Mouse (Mus musculus) liver, embryonic 13.5 days (tissue): ENCODE measurements around the gene Prkn. TPM values are rescaled to one million over a fixed set of nuclear protein-coding genes. Genes with fewer than 3 reads are reported as not detected.
A peak's percentile ranks its signal among the peaks of the same experiment; 100 is the strongest.

Experiments used
- ATAC-seq: fragments of 200-750 bp; cut with Nextera tagmentation; 2 replicates; pipeline ENCODE4 v1.8.0; 2017; ENCODE audit warnings: low read depth, mild to moderate bottlenecking, moderate number of reproducible peaks, moderate library complexity
- DNase-seq: peaks from one replicate; pipeline ENCODE4 v3.0.0; 2022
- H3K27ac ChIP-seq: fragments of 300-500 bp; sonication (generic); 2 replicates; pipeline ENCODE4 v1.5.1; 2015; ENCODE audit warnings: moderate library complexity, mild to moderate bottlenecking, inconsistent platforms
- H3K27me3 ChIP-seq: fragments of 300-500 bp; sonication (generic); 2 replicates; pipeline ENCODE4 v1.6.1; 2015; ENCODE audit warnings: mild to moderate bottlenecking, inconsistent platforms
- H3K36me3 ChIP-seq: fragments of 300-500 bp; sonication (generic); 2 replicates; pipeline ENCODE4 v1.6.1; 2015; ENCODE audit warnings: mild to moderate bottlenecking, inconsistent platforms
- H3K4me1 ChIP-seq: fragments of 300-500 bp; sonication (generic); replicated peaks from 2 replicates; pipeline ENCODE4 v1.6.1; 2015; ENCODE audit warnings: inconsistent platforms
- H3K4me2 ChIP-seq: fragments of 300-500 bp; sonication (generic); 2 replicates; pipeline ENCODE4 v1.6.1; 2015; ENCODE audit warnings: inconsistent platforms, mild to moderate bottlenecking, moderate library complexity
- H3K4me3 ChIP-seq: fragments of 300-500 bp; sonication (generic); replicated peaks from 2 replicates; pipeline ENCODE4 v1.5.1; 2015; ENCODE audit warnings: mild to moderate bottlenecking, inconsistent platforms
- H3K9ac ChIP-seq: fragments of 300-500 bp; sonication (generic); 2 replicates; pipeline ENCODE4 v1.6.1; 2015; ENCODE audit warnings: mild to moderate bottlenecking, inconsistent platforms
- H3K9me3 ChIP-seq: fragments of 300-500 bp; sonication (generic); replicated peaks from 2 replicates; pipeline ENCODE4 v1.6.1; 2016; ENCODE audit warnings: inconsistent platforms
- WGBS: fragments of 180-500 bp; shearing (Covaris S2); methylation state at CpG from one replicate; pipeline ENCODE4 v1.1.7; 2015; ENCODE audit not compliant: insufficient replicate concordance; 5-methylcytosine and 5-hydroxymethylcytosine counted together
- polyA plus RNA-seq: library from polyadenylated mRNA; unstranded; fragments of >200 nt; fragmentation: Nextera tagmentation; extraction: Ambion mirVana; gene quantifications from 2 replicates; pipeline ENCODE4 v1.2.1, GENCODE M21; 2015

Gene Prkn
- polyA plus RNA-seq, result 0.43 and 0.46 TPM in 2 replicates

DNA sequence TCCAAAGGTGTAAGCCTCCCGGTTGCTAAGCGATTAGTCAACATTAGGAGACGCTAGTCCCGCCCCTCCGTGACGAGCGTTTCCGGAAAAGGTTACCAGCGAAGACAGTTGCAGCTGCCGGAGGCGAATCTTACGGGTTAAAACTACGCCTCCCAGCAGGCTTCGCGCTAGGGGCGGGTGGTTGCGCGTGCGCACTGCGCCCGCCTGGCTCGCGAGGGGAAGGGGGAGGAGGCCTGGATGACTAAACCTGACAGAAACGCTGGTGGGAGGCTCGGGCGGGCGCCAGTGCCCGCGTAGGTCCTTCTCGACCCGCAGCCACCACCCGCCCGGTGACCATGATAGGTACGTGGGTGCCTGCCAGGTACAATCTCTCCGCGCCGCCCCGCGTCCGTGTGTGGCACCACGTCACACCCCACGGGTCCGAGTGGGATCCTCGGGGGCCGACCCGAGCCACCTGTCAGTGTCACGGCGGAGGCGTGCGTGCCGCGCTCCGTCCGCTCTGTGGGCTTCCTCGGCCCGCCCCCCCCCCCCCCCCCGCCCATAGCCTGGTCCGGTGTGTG, at the start of gene Prkn, which contains the start of gene Pacrg:
TSS of gene Prkn (plus strand) at position 237 of the 560 bp plus-strand sequence.
TSS of gene Pacrg (minus strand) at position 164 of the 560 bp plus-strand sequence.
- no peak within 1 kb of the TSS for H3K27ac ChIP-seq

DNA sequence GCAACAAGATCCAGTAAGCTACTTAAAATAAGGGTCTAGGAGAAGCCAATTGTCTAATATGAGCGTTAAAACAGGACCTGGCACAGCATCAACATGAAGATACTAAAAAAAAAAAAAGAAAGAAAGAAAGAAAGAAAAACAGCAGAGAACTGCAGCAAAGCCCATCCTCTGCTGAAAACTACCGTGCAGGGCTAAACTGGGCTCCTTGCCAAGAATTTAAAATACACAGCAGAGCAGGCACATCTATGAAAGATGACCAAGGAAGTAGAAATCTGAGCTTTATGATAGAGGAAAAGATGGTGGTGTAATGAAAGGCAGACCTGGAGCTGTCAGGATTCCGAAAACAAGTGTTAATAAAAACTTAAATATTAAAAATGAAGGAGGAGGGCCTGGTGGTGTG, 48.5 kb upstream of the Prkn start:
- Histone ChIP-seq H3K9me3 (no peaks in the 10 kb centered on the region), H3K27me3 (no peaks in the 10 kb centered on the region), H3K9ac (no peak overlapping the region), H3K27ac (no peak overlapping the region), H3K36me3 (no peaks in the 10 kb centered on the region), H3K4me1 (no peaks in the 10 kb centered on the region), H3K4me3 (no peak overlapping the region), H3K4me2 (no peak overlapping the region)
- no peak for ATAC-seq
- 44% methylated on average over 3 of the region's 3 CpGs for WGBS
- no peak for DNase-seq

More for the DNA sequence above, at the start of gene Prkn, which contains the start of gene Pacrg:
- no peaks in the 10 kb centered on the region for H3K9me3 ChIP-seq
- ATAC-seq (peak; percentile 95), DNase-seq (peak; percentile 91)
- peak within 1 kb of the TSS; percentile 74 for H3K9ac ChIP-seq
- H3K27me3 ChIP-seq, result no peaks in the 10 kb centered on the region
- H3K4me3 ChIP-seq, result peak within 1 kb of the TSS; percentile 75
- H3K4me2 ChIP-seq, result peak within 1 kb of the TSS; percentile 86
- no peaks in the 10 kb centered on the region for H3K36me3 ChIP-seq
- peaks cover 13% of the 10 kb centered on the region for H3K4me1 ChIP-seq
- whole genome bisulfite sequencing, result under 1% methylated on average over 52 of the region's 58 CpGs

DNA sequence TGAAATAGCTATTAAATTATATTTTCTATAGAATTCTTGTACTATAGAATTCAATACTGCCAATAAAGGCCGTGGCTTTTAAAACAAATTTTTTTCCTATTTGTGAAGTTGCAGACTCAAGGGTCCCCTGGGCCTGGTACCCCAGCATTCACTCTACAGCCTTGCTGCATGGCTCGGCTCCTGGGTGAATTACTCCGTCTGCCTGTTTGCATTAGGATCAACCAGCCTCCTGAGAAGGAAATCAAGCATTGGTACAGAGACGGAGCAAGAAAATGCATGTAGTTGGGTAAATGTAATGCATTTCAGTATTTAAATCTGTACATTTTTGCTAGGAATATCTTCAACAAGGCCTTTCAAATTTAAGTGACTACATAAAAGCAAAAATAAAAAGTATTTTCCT, 33.5 kb upstream of the Prkn start:
- no peak for DNase-seq
- ATAC-seq, result no peak
- 73% methylated on average over 4 of the region's 4 CpGs for WGBS

GRCm38 (mm10) chr17:10807261-10807998, 32.8 kb upstream of the Prkn start:
- no peaks in the 10 kb centered on the region for H3K4me1 ChIP-seq
- H3K9me3 ChIP-seq, result no peaks in the 10 kb centered on the region
- DNase-seq, result no peak

More for the DNA sequence above, 33.5 kb upstream of the Prkn start:
- H3K9ac ChIP-seq, result no peak overlapping the region
- H3K9me3 ChIP-seq, result no peaks in the 10 kb centered on the region
- no peaks in the 10 kb centered on the region for H3K36me3 ChIP-seq
- H3K27ac ChIP-seq, result no peak overlapping the region
- no peak overlapping the region for H3K4me3 ChIP-seq
- no peaks in the 10 kb centered on the region for H3K4me1 ChIP-seq
- no peak overlapping the region for H3K4me2 ChIP-seq
- no peaks in the 10 kb centered on the region for H3K27me3 ChIP-seq

DNA sequence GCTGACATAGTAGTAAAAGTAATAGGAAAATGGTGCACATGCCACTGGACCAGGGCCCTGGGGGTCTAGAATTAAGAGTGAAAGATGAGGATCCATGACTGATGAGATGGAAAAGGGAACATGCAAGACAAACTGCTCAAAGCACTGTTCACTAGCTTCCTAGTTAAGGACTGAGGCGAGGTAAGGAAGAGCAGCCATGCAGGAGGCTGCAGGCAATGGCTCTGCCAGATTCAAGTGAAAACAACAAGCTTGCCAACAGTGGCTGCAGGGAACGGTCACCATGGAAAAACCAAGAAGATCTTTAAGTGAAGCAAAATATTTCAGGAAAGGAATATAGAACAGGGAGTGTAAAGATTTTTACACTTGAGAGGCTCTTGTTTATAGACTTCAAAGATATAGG, 31.6 kb upstream of the Prkn start:
- no peaks in the 10 kb centered on the region for H3K4me1 ChIP-seq
- ATAC-seq, result no peak
- WGBS, result 51% methylated on average over 2 of the region's 2 CpGs

More at GRCm38 (mm10) chr17:10807261-10807998, 32.8 kb upstream of the Prkn start:
- no peak overlapping the region for H3K4me3 ChIP-seq
- 69% methylated on average over 13 of the region's 13 CpGs for WGBS
- no peak for ATAC-seq
- H3K36me3 ChIP-seq, result no peaks in the 10 kb centered on the region
- no peak overlapping the region for H3K27ac ChIP-seq
- no peaks in the 10 kb centered on the region for H3K27me3 ChIP-seq
- H3K4me2 ChIP-seq, result no peak overlapping the region
- no peak overlapping the region for H3K9ac ChIP-seq

DNA sequence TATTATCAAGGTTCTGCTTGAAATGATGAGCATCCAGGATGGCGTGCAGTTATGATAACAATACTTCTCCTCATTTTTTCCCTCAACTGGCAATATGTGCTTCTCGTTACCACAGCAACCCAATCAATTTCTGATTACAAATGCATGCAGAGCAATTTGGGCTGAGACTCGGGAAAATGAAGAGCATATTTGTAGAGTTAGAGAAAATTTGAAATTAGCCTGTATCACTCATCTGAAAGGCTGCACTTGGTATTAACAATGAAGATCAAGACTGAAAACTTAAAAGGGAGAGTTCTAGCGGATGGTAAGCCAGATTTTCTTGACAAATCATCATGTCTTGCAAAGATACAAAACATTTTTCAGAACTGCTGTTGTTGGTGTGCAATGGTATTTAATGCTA, 21.2 kb upstream of the Prkn start:
- no peaks in the 10 kb centered on the region for H3K36me3 ChIP-seq
- no peaks in the 10 kb centered on the region for H3K9me3 ChIP-seq
- no peaks in the 10 kb centered on the region for H3K4me1 ChIP-seq
- H3K4me2 ChIP-seq, result no peak overlapping the region
- WGBS, result 56% methylated on average over 4 of the region's 4 CpGs
- H3K27ac ChIP-seq, result no peak overlapping the region
- H3K4me3 ChIP-seq, result no peak overlapping the region
- no peaks in the 10 kb centered on the region for H3K27me3 ChIP-seq
- ATAC-seq, result no peak
- DNase-seq, result no peak
- H3K9ac ChIP-seq, result no peak overlapping the region

More for the DNA sequence above, 31.6 kb upstream of the Prkn start:
- no peak overlapping the region for H3K4me3 ChIP-seq
- H3K9ac ChIP-seq, result no peak overlapping the region
- no peak overlapping the region for H3K4me2 ChIP-seq
- no peaks in the 10 kb centered on the region for H3K9me3 ChIP-seq
- H3K27ac ChIP-seq, result no peak overlapping the region
- no peaks in the 10 kb centered on the region for H3K36me3 ChIP-seq
- no peaks in the 10 kb centered on the region for H3K27me3 ChIP-seq
- no peak for DNase-seq

- Histone ChIP-seq H3K9ac (peak overlapping the region; percentile 74), H3K27ac (no peak overlapping the region), H3K36me3 (no peaks in the 10 kb centered on the region), H3K4me3 (peak overlapping the region; percentile 75), H3K4me2 (peak overlapping the region; percentile 86), H3K27me3 (no peaks in the 10 kb centered on the region), H3K9me3 (no peaks in the 10 kb centered on the region), H3K4me1 (peaks cover 13% of the 10 kb centered on the region)
- DNase-seq (peak; percentile 27), ATAC-seq (peak; percentile 52)
- WGBS, result 2% methylated on average over 20 of the region's 20 CpGs
Measured at GRCm38 (mm10) chr17:10840731-10841201, 582 bp downstream of the Prkn start.

- ATAC-seq (no peak), DNase-seq (no peak)
- 83% methylated on average over 3 of the region's 3 CpGs for WGBS
- H3K4me3 ChIP-seq, result no peak overlapping the region
- no peaks in the 10 kb centered on the region for H3K36me3 ChIP-seq
- H3K4me1 ChIP-seq, result no peaks in the 10 kb centered on the region
- no peaks in the 10 kb centered on the region for H3K9me3 ChIP-seq
- H3K27ac ChIP-seq, result no peak overlapping the region
- H3K9ac ChIP-seq, result no peak overlapping the region
- H3K27me3 ChIP-seq, result no peaks in the 10 kb centered on the region
- no peak overlapping the region for H3K4me2 ChIP-seq
Measured at GRCm38 (mm10) chr17:10854207-10854606, 14.0 kb downstream of the Prkn start.

GRCm38 (mm10) chr17:10874208-10875187, 34.3 kb downstream of the Prkn start:
- peaks cover 10% of the 10 kb centered on the region for H3K4me1 ChIP-seq
- H3K9ac ChIP-seq, result no peak overlapping the region
- no peak overlapping the region for H3K4me2 ChIP-seq
- no peak overlapping the region for H3K4me3 ChIP-seq
- peak; percentile 95 for ATAC-seq
- DNase-seq, result peak; percentile 28
- no peaks in the 10 kb centered on the region for H3K36me3 ChIP-seq
- 19% methylated on average over 7 of the region's 7 CpGs for WGBS
- H3K27me3 ChIP-seq, result no peaks in the 10 kb centered on the region
- no peaks in the 10 kb centered on the region for H3K9me3 ChIP-seq
- H3K27ac ChIP-seq, result peak overlapping the region; percentile 41; the same call in 1 of the 2 replicates

- H3K9ac ChIP-seq, result no peak overlapping the region
- no peak for DNase-seq
- no peak overlapping the region for H3K27ac ChIP-seq
- 62% methylated on average over 5 of the region's 5 CpGs for WGBS
- no peak overlapping the region for H3K4me3 ChIP-seq
- no peaks in the 10 kb centered on the region for H3K36me3 ChIP-seq
- no peak for ATAC-seq
- no peaks in the 10 kb centered on the region for H3K27me3 ChIP-seq
- H3K4me1 ChIP-seq, result peaks cover 10% of the 10 kb centered on the region
- H3K9me3 ChIP-seq, result no peaks in the 10 kb centered on the region
- no peak overlapping the region for H3K4me2 ChIP-seq
Measured at GRCm38 (mm10) chr17:10878986-10879385, 38.8 kb downstream of the Prkn start.

DNA sequence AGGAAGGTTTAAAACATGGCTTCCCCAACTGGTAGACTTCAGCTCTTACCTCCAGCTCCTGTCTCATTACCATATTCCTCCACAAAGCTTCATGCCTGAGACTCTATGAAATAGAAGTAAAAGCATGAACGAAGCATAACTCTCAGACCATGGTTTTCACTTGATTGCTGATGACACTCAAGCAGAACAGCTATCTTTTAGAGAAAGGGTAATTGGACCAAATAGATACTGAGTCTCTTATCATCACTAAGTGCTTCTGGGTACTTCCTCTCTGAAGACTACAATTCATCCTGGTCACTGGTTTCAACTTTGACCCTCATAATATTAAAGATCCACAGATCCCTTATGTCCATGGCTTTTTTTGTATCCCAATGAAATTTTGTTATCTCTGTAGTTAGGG, 42.1 kb downstream of the Prkn start:
- H3K27ac ChIP-seq, result no peak overlapping the region
- H3K4me2 ChIP-seq, result no peak overlapping the region
- H3K36me3 ChIP-seq, result no peaks in the 10 kb centered on the region
- H3K4me1 ChIP-seq, result no peaks in the 10 kb centered on the region
- H3K4me3 ChIP-seq, result no peak overlapping the region
- no peak overlapping the region for H3K9ac ChIP-seq
- H3K27me3 ChIP-seq, result no peaks in the 10 kb centered on the region
- no peaks in the 10 kb centered on the region for H3K9me3 ChIP-seq
- WGBS, result 44% methylated on average over 1 of the region's 1 CpGs
- ATAC-seq, result no peak
- DNase-seq, result no peak
